Mouse (Mus musculus) gastrocnemius, adult 2 months (tissue): ENCODE data around the gene Rnft2. TPM values are rescaled to one million over a fixed set of nuclear protein-coding genes. Genes with fewer than 3 reads are reported as not detected.

Experiments used
- DNase-seq: peaks from one replicate; pipeline ENCODE4 v3.0.0; 2022
- H3K27ac ChIP-seq: fragments of 200-600 bp; 2 replicates; pipeline ENCODE4 v1.8.1; 2022; ENCODE audit warnings: mild to moderate bottlenecking
- H3K4me3 ChIP-seq: fragments of 200-600 bp; 2 replicates; pipeline ENCODE4 v1.8.1; 2022; ENCODE audit warnings: mild to moderate bottlenecking, moderate library complexity
- CTCF ChIP-seq: fragments of 200-600 bp; IDR thresholded peaks from 2 replicates; pipeline ENCODE4 v1.8.1; 2022; ENCODE audit warnings: antibody characterized with exemption, mild to moderate bottlenecking, moderate library complexity
- intact Hi-C: fragments of 180-260 bp; cut with DNase I; formaldehyde crosslinking; loops from one replicate; pipeline ENCODE4 v1.15.1; 2025
- long read RNA-seq, 2 experiments: library from polyadenylated mRNA; stranded (forward); transcript quantifications; one replicate each; pipeline ENCODE4 v2.0.0; 2021
- total RNA-seq, 2 experiments: library from RNA; stranded (reverse); gene quantifications; 2 replicates each; pipeline ENCODE4 v1.2.3; 2021

The Rnft2 gene
- 1 to 10 TPM in 1 of 2 experiments, under 1 TPM in 1; 0.89 to 1.3 TPM for total RNA-seq
- long read RNA-seq, experiment 1, result 0 reads
- long read RNA-seq, experiment 2, result 0 reads

DNA sequence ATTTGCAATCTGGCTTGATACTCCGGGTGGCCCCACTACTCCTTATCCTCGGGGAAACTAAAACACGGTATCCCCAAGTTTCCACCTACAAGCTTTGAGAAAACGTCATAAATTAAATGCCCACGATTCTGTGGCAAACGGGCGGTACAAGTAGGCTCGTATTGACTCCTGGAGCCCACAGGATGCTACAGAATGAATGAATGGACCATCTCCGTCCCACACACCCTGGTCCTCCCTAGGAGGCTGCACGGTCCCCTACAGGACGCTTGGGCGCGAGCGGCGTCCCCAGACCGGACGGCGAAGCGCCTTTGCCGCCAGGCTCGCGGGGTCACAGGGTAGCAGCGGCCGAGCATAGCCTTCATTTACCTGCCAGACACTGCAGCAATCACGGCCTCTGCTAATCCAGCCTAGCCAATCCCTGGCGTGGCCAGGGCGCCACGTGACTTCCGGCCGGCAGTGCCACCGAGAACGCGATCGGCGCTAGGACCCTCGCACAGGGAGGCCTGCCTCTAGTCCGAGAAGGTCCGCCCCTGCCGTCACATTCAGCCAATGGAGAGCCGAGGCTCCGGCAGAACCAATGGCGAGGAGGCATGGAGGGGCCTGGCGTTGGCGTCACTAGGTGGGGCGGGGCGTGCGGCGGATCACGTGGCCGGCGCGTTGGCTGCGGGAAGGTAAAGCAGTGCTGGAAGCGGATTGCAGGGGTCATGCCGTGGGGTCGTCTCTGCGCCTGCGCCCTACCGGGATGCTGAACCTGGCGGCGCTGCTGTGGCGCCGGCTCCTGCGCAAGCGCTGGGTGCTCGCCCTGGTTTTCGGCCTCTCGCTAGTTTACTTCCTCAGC lies at the start of gene Rnft2, which contains the start of gene 2410131K14Rik:
Gene Rnft2, minus strand, starts transcription at position 511 of the 838 bp plus-strand sequence.
Gene 2410131K14Rik, plus strand, starts transcription at position 622 of the 838 bp plus-strand sequence.
- no peak for TF ChIP-seq CTCF
- intact Hi-C loops, result no loop called here

GRCm38 (mm10) chr5:118294086-118294864 lies 49.4 kb upstream of the Rnft2 start:
- intact Hi-C loops, result no loop called here
- H3K4me3 ChIP-seq, result peak overlapping the region; percentile 65
- peak; percentile 94 for DNase-seq
- TF ChIP-seq CTCF, result no peak
- H3K27ac ChIP-seq, result peak overlapping the region; percentile 80

More for the DNA sequence above, at the start of gene Rnft2, which contains the start of gene 2410131K14Rik:
- peak; percentile 100 for DNase-seq
- Histone ChIP-seq H3K27ac (peak within 1 kb of the TSS; percentile 94), H3K4me3 (peak within 1 kb of the TSS; percentile 74)

DNA sequence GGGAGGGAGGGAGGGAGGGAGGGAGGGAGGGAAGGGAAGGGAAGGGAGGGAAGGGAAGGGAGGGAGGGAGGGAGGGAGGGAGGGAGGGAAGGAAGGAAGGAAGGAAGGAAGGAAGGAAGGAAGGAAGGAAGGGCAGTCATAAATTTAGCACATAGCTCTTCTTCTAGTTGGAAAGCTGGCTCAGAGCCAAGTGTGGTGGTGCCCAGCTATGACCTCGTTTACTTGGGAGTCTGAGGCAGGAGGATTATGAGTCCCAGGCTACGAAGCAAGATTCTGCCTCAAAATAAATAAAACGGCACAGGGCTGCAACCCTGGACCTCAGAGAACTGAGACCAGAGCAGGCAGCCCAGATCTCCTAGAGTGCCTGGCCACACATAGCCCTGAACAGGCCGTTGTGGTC lies 47.6 kb upstream of the Rnft2 start:
- TF ChIP-seq CTCF, result no peak
- Histone ChIP-seq H3K4me3 (no peak overlapping the region), H3K27ac (no peak overlapping the region)
- no peak for DNase-seq
- intact Hi-C loops, result no loop called here

DNA sequence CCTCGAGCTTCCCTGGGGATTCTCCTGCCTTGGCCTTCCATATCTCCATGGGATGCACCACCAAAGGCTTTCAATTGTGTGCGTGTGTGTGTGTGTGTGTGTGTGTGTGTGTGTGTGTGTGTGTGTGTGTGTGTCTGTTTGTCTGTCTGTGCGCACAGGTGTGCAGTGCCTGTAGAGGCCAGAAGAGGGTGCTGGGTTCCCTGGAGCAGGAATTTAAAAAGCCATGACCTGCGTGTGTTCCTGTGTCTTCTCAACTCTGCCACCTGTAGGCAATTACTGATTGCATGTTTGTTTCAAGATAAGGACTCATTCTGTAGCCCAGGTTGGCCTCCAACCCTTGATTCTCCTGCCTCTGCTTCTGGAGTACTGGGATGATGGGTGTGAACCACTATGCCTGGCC lies 46.5 kb upstream of the Rnft2 start:
- no peak for DNase-seq
- Histone ChIP-seq H3K4me3 (no peak overlapping the region), H3K27ac (no peak overlapping the region)
- no peak for TF ChIP-seq CTCF
- intact Hi-C loops, result no loop called here

GRCm38 (mm10) chr5:118277741-118278495 lies 33.0 kb upstream of the Rnft2 start:
- intact Hi-C loops, result no loop called here
- DNase-seq, result no peak
- Histone ChIP-seq H3K4me3 (no peak overlapping the region), H3K27ac (no peak overlapping the region)
- no peak for TF ChIP-seq CTCF

DNA sequence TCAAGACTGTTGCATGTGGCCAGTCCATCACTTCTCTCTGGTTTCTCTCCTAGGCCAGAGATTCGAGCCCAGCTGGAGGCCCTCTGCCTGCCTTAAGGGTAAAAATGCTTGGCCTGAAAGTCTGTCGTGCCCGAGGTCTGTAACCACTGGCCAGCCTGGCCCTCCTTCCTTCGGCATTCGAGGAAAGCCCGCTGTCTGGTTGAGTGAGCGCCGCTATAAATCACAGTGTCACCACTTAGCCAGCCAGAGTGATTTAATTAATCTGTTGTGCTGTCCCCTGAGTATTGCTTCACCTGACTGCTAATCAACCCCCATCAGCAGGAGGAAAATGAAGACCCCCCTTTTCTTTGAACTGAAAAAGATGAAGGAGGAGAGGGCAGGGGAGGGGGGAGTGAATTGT lies 31.8 kb upstream of the Rnft2 start:
- no peak overlapping the region for H3K4me3 ChIP-seq
- intact Hi-C loops, result no loop called here
- no peak for TF ChIP-seq CTCF
- H3K27ac ChIP-seq, result no peak overlapping the region
- DNase-seq, result no peak

DNA sequence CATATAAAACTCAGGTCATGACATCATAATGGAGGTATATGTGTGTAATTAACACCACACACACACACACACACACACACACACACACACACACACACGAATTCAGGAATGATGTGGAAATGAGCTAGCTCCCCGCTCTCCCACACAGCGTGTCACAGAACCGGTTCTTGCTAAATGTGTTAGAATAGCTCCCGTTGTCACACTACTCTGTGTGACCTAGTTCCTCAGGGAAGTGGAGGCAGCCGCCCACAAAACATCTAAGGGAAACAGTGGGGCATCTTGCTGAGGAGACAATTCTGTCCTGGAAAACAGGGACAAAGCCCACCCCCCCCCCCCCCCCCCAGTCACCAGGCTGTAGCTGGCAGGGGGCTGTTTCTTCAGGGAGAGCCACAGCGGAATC lies 31.4 kb upstream of the Rnft2 start:
- Histone ChIP-seq H3K4me3 (no peak overlapping the region), H3K27ac (no peak overlapping the region)
- no peak for TF ChIP-seq CTCF
- intact Hi-C loops, result no loop called here
- no peak for DNase-seq

DNA sequence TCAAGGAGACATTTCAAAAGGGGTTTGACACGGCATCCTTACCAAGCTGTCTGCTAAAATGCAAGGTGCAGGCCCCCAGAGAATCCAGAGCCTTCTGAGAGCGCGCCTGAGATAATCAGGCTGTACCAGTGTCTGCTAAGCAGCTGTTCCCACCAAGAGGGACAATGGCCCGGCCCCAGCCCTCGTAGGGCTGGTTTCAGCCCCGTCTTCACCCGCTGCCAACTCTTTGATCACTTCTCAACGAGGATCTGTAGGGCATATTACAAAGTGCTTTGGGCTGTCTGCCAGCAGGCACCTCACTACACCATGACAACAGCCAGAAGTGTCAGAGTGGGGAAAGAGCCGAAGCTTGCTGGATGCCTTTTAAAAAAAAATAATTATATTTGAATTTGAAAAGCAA lies 29.6 kb upstream of the Rnft2 start:
- H3K27ac ChIP-seq, result no peak overlapping the region
- no peak overlapping the region for H3K4me3 ChIP-seq
- no peak for DNase-seq
- intact Hi-C loops, result loop anchor here (5.0 kb wide), 2 partner anchors 43 to 463 kb away; no protein-coding TSS in a partner anchor
- no peak for TF ChIP-seq CTCF

DNA sequence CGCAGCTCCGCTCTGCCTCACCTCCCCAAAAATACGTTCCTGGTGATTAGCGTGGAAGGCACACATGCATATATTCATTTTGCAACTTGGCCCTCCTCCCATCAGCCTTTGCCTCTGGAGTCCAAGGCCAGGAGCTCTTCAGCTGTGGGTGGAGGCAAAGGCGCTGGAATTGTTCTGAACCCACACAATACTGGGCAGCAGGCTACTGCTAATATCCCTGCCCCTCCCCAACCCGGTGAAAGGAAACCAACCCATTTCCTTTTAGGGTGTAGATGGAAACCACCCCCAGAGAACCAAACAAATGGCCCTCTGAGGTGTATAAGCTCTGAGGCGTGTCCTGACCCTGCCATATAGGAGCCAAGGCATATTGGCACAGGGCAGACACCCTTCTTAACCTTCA lies 28.5 kb upstream of the Rnft2 start:
- no peak for TF ChIP-seq CTCF
- DNase-seq, result no peak
- intact Hi-C loops, result loop anchor here (5.0 kb wide), 2 partner anchors 44 to 464 kb away; no protein-coding TSS in a partner anchor
- Histone ChIP-seq H3K4me3 (peak overlapping the region; percentile 32), H3K27ac (peak overlapping the region; percentile 46)

DNA sequence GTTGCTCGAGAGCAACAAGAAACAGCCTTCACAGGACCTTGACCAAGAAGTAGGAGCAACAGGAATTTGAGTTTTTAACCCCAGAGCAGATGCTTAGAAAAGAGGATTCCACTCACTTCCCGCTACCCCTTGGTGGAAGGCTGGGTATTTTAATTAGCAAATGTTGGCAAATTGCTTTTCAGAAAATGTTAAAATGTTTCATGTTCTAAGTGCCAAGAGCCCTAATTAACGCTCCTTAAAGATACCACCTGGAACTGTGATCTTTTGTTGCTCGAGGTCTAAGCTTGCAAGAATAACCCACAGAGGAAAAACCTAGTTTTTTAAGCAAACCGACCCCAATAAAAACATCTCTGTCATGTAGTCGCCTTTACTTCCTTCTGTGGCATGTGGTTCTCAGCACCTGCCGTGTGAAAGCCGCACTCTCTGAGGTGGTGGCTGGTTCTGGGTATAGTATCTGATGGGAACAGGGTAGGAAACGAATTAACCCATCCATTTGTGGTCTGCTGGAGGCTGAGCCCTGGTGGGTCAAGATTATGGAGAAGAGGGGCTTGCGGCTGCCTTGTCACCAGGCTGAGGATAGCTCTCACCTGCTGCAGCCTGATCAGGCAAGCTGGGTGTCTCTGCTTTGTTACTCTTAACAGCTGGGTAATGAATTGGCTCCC lies 26.7 kb upstream of the Rnft2 start:
- H3K4me3 ChIP-seq, result no peak overlapping the region
- no peak for DNase-seq
- intact Hi-C loops, result loop anchor here (5.0 kb wide), 2 partner anchors 46 to 466 kb away; no protein-coding TSS in a partner anchor
- no peak for TF ChIP-seq CTCF
- no peak overlapping the region for H3K27ac ChIP-seq

DNA sequence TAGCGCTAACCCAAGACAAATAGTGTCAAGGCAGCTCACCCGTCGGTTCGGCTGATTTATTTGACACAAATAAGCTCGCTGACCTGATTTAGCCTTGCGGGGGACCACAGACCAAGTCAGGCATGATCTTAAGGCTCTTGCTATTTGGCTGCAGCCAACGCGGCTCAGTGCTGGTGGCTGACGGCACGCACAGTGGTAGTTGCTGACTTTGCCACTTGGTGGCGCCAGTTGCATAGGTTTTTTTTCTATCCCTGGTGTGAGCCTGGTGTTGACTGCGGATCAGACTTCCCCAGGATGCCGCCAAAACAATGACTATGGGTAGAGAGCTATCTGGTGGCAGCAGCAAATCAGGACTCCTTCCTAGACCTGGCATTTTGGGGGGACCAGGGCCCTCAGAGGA lies 24.1 kb upstream of the Rnft2 start:
- DNase-seq, result peak; percentile 89
- Histone ChIP-seq H3K27ac (no peak overlapping the region), H3K4me3 (no peak overlapping the region)
- intact Hi-C loops, result loop anchor here (5.0 kb wide), 3 partner anchors 58 to 488 kb away; no protein-coding TSS in a partner anchor
- TF ChIP-seq CTCF, result peak; percentile 96
